Mouse (Mus musculus) c-Kit-positive CD71-positive TER-119-positive erythroid progenitor cells, embryonic 14.5 days (primary cell): ENCODE results near the gene Tmem132d.

Experiments used
- DNase-seq: peaks from one replicate; pipeline ENCODE4 v3.0.0-alpha.2; 2013; ENCODE audit warnings: low spot score

Tmem132d gene

GRCm38 (mm10) chr5:128432916-128433315 lies at the start of gene Tmem132d:
TSS of gene Tmem132d (minus strand) at chr5:128433077.
- DNase-seq: no peak

- DNase-seq: no peak
These were observed 47.9 kb upstream of the Tmem132d start for GRCm38 (mm10) chr5:128480816-128481215.

GRCm38 (mm10) chr5:128475372-128475771 lies 42.5 kb upstream of the Tmem132d start:
- no peak for DNase-seq

DNA sequence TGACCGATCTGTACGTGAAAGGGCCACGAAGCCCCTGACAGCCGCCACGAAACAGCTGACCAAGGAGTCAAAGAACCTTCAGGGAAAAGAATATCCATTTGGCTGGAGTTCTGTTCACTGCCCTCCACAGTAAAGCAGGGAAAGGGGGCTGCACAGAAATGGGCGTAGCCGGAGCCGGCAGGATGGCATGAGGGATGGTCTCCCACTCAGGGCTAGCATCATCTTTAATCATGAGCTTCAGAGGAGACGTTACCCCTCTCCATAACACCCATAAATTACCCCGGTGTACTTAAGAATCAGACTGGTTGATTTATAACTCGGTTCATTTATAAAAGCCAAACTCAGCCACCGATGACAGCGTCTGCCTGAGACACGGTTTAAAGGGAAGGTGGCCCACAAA lies 36.9 kb upstream of the Tmem132d start:
- no peak for DNase-seq

DNA sequence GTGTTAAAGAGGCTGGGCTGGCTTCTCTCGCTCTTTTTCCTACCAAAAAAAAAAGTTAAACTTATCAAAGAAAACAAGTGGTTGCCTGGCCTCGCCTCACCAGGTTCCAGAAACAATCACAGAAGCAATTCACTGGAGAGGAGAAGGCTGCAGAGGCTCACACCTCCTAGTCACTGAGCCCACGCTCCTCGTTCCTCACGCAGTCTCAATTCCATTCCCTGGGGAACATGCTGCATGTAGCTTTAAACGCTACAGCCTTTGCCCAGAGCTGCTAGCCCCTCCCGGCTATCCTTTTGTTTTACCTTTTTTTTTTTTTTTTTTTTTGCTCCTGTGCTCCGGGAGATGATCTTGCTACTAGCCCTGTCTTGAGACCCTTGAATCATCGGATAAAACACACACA lies 31.6 kb upstream of the Tmem132d start:
- DNase-seq: no peak

GRCm38 (mm10) chr5:128460605-128461004 lies 27.7 kb upstream of the Tmem132d start:
- no peak for DNase-seq

DNA sequence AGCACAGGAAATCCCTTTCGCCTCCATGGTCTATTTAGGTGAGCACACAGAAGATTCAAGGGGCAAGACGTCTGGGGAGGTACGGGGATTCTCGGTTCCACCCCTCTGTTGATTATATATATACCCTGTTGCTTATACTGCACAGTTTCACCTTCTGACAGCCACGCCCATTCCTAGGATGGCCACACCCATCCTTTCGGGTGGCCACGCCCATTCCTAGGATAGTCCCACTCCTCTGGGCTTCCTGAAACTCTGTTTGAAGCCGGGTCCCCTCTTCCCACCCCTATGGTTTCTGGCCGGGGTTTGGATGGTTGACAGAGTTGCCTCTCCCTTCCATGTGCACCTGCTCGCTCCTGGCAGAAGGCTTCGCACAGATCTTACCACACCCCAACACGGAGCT lies 22.9 kb upstream of the Tmem132d start:
- DNase-seq: no peak

DNA sequence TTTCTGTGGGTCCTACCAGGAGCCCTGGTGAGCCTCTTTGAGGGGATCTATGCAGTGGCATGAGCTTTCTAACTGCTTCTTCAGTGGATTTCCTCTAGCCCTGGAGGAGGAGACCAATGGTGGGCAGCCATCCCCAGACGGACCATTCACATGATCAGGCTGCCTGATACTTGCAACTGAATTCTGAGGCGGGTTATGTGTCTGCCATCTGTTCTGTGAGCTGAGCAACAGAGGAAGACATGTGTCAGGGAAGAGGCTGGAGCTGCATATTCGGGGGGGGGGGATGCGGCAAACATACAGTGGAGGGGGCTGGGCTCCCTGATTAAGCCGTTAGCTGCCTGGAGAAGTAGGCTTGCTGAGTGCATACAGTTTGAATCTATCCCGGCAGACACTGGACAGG lies 19.3 kb upstream of the Tmem132d start:
- no peak for DNase-seq

DNA sequence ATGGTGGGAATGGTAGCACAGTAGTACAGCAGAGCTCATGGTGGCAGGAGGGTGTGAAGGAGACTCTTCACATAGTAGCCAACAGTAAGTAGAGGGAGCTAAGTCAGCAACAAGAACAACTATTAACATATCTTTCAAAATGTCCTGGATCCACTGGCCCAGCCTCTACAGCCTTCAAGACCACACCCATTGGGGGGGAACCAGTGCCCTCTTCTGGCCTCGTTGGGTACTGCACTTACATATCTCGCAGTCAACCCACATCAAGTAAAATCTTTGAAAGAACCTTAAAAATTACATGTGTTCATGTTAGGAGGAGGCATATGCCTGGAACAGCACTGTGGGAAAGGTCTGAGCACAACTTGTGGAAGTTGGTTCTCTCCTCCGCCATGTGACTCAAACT lies 17.9 kb upstream of the Tmem132d start:
- no peak for DNase-seq

DNA sequence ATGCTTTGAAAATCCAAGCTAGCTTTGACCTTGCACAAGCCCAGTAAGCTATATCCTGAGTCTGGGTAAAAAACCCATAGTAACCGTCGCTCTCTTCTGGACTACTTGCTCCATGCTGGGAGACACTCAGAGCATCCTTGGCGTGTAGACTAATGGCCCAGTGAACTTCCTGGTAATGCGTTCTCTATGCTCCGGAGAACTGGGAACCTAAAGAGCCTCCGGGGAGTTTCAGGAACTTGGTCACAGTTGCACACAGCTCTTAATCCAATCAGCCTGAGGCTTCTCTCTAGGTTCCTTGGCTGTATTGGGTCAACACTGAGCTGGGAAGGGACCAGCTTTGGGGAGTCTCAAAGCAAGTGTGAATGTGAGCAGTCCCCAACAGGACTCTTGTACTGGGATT lies 12.0 kb upstream of the Tmem132d start:
- DNase-seq: no peak

GRCm38 (mm10) chr5:128443848-128444247 lies 11.0 kb upstream of the Tmem132d start:
- no peak for DNase-seq

- no peak for DNase-seq
These were observed 8.2 kb upstream of the Tmem132d start for GRCm38 (mm10) chr5:128441121-128441520.

DNA sequence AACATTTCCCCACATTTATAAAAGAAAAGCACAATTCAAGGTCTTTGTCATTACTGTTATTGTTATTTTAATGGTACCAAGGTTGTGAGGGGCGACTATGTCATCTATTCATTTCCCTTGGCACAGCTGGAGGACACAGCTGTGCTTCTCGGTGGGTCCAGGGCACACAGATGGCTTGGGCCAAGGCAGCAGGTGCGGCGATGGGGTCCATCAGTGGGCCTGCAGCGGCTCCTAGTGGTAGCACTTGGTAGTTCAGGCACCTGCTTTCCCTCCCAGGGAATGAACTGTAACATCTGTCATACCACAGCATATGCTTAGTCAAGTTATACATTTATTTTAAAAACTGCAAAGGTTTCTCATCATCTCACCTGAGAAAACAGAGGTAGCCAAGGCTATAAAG lies 7.0 kb upstream of the Tmem132d start:
- DNase-seq: no peak

DNA sequence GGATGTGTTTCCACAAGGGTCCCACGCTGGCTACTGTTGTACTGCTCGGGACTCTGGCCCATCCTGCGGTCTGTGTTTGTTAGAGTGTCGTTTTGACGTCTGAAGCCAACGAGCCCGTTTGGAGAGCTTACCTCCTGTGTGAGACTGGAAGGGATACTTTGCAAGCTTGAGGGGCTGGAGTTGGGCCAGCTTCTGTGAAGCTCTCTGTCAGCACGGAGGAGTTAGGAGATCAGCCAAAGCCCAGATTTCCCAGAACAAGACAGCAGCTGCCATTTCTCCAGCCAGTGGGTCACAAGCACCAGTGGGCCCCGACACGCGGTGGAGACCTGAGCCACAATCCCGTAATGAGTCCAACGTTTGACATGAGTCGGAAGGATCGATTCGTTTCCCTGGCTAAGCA lies 5.2 kb upstream of the Tmem132d start:
- no peak for DNase-seq

DNA sequence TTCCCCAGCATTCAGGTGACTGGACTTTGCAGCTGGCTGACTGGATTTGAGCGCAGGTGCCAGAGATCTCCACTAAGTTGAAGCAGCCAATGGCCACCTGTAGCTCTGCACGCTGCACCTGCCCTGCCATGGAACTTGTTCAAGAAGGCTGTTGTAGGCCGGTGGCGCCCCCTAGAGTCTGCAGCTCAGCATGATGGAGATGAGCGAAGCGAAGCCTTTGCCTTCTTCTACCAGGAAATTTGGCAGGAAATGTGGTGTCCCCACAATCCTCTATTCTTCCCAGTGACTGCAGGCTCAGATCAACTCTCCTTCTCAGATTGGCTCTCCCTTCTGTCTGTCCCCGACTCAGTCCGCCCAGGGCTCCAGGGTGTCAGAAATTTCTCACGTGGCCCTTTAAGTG lies 4.0 kb upstream of the Tmem132d start:
- DNase-seq: no peak

DNA sequence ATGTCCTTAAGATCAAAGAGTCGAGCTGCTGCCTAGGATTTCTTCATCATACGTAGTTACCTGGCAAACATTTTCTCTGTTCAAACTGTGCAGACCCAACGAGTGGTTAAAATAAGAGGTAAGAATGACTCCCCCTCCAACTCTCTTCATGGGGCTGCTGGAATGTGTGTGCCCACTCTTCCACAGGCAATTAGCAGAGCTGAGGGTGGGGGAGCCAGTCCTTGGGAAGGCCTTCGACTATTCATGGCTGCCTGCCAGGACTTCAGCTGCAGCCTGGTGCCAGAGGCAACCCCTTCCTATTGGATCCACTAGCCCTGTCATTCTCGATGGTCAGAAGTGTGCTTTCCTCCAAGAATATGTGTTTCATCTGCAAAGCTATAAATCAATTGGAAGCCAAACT lies 2.8 kb upstream of the Tmem132d start:
- no peak for DNase-seq

DNA sequence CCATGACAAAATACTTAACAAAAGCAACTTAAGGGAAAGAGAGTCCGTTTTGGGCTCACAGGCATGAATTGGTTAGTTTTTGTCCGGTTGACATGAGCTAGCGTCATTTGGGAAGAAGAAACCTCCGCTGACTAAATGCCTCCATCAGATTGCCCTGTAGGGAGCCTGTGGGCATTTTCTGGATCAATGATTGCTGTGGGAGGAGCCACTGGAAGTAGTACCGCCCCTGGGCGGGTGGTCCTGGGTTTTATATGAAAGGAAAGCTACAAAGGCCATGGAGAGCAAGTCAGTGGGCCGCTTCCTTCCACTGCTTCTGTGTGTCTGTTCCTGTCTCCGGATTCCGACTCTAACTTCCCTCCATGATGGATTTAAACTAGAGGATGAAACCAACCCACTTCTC lies 909 bp upstream of the Tmem132d start:
- DNase-seq: no peak

- DNase-seq: no peak
These were observed 455 bp downstream of the Tmem132d start for GRCm38 (mm10) chr5:128432422-128432821.

DNA sequence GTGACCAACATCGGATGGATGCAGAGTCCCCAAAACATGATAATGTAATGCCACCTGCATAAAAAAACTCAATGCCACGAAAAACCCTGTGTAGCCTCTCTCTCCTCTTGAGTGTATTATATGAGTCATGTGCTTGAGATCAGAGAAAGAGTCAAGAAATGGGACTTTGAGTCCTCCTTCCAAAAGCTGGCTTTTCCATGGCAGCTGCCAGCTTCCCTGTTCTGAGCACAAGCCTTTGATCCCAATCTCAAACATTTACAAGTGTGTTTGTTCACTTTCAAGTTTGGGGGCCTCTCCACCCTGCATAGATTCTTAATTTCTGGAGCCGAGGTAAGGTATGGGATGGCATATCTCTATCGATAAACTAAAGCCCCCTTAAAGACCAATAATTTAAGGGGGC lies 8.2 kb downstream of the Tmem132d start:
- no peak for DNase-seq

GRCm38 (mm10) chr5:128424213-128424612 lies 8.7 kb downstream of the Tmem132d start:
- DNase-seq: no peak

DNA sequence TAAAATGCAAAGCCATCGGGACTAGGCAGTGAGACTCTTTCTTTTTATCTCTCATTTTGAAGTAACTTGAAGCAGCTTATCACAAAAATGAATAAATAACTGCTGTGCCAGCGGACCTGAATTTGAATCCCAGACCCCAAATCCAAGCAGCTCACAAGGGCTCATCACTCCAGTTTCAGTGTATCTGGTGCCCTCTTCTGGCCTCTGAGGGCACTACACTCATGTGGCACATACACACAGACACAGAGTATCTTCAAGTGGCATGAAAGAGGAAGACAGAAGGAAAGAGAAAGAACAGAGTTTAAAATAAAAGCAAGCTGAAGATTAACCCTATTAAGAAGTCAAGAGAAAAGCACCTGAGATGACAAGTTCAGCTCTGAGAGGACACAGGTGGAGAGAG lies 10.8 kb downstream of the Tmem132d start:
- no peak for DNase-seq

- no peak for DNase-seq
These were observed 14.6 kb downstream of the Tmem132d start for GRCm38 (mm10) chr5:128418149-128418710.

GRCm38 (mm10) chr5:128414056-128414455 lies 18.8 kb downstream of the Tmem132d start:
- DNase-seq: no peak

GRCm38 (mm10) chr5:128412306-128412705 lies 20.6 kb downstream of the Tmem132d start:
- no peak for DNase-seq

GRCm38 (mm10) chr5:128407546-128407945 lies 25.3 kb downstream of the Tmem132d start:
- DNase-seq: no peak
